Mouse (Mus musculus) heart, postnatal 14 days (tissue): ENCODE data around the gene Gpr39. TPM values are rescaled to one million over a fixed set of nuclear protein-coding genes. Genes with fewer than 3 reads are reported as not detected.
"Not testable (repeated sequence)": the region's sequence is repeated elsewhere in the genome, so short reads cannot be mapped to it uniquely, and the experiment has no call there.

ENCODE experiments used
- DNase-seq, 2 experiments: peaks; one replicate each; pipeline ENCODE4 v3.0.0; 2021 to 2022
- intact Hi-C: fragments of 180-260 bp; cut with DNase I; formaldehyde crosslinking; loops from one replicate; pipeline ENCODE4 v1.15.1; 2025
- long read RNA-seq, 2 experiments: library from polyadenylated mRNA; stranded (forward); transcript quantifications; one replicate each; pipeline ENCODE4 v2.0.0; 2021
- total RNA-seq, 2 experiments: library from RNA; stranded (reverse); gene quantifications; 2 replicates each; pipeline ENCODE4 v1.2.3; 2021

Gene Gpr39
- 1 to 10 TPM in 1 of 2 experiments, under 1 TPM in 1; 0.46 to 1.1 TPM for total RNA-seq
- long read RNA-seq, experiment 1, partial matches to known transcripts: 0 of 1 reads
- long read RNA-seq, experiment 1, other reads (novel, unspliced or antisense): 0 of 1 reads
- long read RNA-seq, experiment 2: 0 reads

DNA sequence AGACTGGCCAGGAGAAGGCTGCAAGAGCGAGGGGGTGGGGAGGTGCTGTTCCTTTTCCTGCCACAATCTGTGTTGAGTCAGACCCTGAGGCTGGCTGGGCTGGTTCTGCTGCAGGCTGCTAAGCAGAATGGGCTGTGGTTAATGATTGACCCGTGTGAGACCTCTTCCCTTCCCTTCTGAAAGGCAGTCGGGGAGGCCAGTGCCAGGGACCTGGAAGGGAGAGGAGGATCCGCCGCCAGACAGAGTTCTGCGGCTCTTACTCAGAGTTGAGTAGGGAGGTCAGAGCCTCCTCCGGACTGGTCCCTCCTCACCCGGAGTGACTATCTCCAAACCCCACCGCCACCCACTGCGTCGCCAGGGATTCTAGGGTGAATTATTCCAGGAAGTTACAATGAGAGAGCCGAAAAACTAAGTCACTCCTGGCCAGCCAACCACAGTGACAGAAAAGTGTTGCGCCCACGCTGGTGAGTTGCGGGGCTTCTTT, at the start of gene Gpr39:
TSS of gene Gpr39 (plus strand) at position 206 of the 484 bp plus-strand sequence.
- intact Hi-C loops: no loop called here
- DNase-seq: peak; percentile 46 to 57

DNA sequence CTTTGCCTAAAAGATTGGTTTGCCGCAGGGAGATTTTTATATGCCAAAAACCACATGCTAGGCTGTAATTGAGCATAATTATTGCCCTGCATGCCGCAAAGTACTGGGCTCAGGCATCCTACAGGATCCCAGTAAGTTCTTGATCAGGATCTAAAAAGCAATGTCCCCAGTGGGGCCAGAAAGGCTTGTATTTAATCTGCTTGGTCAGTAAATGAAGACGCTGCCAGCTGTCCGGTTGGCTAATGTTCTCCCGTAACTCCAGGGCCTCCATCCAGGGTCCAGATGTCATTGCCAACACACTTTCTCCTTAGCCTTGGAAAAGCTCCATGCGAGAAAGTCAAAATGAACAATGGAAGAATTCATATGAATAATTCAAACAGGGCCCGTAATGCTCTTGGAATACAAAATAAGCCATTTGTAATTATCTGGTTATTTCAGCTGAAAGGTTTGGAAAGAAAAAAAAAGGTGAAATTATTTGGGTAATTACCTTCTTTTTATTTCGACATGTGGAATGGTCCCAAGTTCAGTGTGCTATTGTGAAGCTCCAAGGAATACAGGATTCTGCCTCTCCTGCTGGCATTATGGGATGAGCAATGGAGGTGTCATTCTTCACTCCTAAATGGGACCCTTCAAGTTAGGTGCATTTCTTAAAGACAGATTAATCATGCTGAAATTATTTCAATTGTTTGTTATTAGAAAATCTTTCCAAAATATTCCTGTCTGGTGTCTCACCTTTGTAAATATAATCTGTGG, 37.1 kb upstream of the Gpr39 start:
- DNase-seq: peak in 1 of 2 experiments; percentile 21

DNA sequence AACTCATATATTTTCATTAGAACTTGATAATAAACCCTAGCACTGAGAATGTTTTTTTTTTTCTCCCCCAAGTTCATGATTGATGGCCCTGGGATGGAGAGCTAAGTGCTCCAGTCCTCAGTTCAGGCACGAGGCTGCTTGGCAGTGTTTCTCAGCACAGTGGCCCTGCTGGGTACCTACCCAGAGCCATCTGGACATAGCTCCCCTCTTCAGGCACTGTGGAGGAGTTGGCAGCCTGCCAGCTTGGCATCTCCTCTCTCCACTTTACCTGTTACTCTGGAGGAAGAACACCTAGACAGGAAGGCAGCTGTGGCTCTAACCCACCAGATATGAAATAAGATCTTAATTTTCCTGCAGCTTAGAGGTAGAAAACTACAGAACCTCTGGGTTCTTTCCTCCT, 33.2 kb upstream of the Gpr39 start:
- DNase-seq: no peak
- intact Hi-C loops: no loop called here

More for the DNA sequence above, 37.1 kb upstream of the Gpr39 start:
- intact Hi-C loops: no loop called here

DNA sequence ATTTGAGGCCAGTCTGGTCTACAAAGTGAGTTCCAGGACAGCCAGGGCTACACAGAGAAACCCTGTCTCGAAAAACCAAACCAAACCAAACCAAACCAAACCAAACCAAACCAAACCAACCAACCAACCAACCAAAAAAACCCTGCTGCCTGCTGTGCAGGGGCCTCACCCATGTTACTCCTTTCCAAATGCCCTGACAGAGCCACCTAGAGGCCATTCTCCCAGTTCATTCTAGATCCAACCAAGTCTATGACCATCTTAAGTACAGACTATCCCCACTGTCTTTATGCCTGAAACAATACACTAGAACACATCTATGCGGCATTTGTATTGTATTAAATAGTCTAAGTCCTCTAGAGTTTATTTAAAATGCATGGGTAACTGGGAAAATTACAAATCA, 30.0 kb upstream of the Gpr39 start:
- DNase-seq, intact Hi-C loops: not testable (repeated sequence)

DNA sequence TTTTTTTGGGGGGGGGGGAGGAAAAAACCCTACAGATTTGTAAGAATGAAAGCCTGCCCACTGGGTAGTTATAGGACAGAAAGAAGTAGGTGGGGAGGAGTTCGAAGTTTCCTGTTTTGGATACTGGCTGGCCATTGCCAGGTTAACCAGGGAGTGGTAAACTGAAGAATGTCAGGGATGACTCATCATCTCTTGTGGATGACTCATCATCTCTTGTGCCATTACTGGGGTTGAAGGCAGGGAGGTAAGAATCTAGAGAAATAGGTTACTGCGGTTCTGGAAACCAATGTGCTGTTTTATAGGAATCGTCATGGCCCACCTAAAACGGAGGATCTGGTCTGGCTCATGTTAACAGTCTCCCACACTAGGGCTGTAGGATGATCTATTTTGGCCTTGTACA, 28.8 kb upstream of the Gpr39 start:
- intact Hi-C loops: no loop called here
- no peak for DNase-seq

DNA sequence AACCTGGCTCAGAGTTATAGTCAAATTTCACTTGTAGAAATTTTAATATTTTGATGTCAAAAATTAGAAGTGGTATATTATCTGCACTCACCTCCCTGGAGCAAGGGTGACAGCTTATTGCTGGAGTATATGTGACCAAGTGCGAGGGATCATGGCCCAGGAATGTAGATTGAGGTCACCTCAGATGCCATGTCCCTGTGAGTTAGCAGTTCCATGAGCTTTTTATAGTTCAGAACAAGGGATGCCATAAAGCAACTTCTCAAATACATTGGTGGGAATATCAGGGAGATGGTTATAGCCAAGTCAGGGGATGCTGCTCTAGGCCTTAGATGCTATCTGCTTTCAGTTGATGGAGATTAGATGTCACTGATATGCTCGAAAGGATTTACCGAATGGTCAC, 27.7 kb upstream of the Gpr39 start:
- intact Hi-C loops: no loop called here
- DNase-seq: no peak

DNA sequence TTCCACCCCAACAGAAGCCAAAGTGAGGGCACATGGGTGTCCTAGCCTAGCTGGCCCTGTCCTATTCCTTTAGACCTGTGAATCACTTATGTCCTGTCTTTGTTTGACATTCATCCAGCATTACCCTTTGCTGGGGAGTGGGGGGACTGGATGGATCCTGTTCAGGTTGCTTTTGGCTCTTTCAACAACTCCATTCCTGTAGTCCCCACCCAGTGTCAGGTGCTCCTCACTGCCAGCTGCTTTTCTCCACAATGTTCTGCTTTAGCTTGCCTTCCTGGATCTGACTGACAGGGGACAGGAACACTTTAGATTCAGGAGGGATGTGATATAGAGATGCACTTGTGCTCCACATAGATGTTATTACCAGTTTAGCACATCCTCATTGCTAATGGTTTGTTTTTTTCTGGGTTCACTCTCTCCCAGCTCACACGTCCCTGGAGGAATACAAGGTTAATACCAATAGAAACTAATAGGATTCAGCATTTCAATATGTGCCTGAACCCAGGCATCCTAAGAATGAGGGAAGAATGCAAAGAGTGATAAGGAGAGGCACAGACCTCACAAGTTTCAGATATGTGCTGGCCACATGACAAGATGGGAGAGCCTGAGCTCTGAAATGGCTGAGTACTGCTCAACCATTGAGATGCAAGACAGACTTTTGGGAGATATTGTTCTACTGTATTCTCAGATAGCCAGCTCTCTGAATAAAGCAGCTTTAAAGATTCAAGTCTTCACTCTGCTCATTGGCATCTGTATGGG, 23.8 kb upstream of the Gpr39 start:
- intact Hi-C loops: no loop called here

DNA sequence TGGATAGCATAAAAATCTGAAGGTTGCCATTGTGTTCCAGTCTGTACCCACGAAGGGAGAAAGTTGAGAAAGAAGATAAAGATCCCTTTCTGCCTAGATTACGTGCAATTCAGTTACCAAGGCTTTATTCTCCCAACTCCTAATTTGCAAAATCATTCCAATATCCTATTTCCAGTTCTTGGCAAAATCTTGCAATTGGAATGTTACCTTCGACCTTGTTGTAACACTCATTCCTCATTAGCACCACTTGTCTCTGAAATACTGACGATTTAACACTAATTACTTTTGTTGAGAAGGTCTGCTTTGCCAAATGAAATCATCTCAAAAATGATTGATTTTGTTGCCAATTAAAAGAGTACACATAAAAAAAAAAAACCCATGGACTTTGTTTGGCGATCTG, 19.4 kb upstream of the Gpr39 start:
- no peak for DNase-seq
- intact Hi-C loops: no loop called here

More for the DNA sequence above, 23.8 kb upstream of the Gpr39 start:
- DNase-seq: no peak

DNA sequence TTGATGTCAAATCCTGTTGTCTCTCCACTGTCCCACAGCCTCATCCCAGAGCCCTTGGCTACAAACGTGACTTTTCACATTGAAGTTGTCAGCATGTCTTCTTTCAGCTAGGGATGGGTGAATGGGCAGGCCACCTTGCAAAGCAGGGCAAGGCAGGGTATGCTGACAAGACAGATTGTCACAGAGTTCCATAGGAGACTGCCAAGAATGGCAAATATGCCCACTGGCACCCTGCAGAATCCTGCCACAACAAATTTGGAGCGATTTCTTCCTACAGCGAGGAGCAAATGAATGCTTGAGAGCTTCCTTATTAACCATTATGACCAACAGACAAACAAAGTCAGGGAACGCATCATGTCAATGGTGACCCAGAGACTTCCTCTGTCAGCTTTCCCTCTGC, 16.6 kb upstream of the Gpr39 start:
- peak in 1 of 2 experiments; percentile 47 for DNase-seq

DNA sequence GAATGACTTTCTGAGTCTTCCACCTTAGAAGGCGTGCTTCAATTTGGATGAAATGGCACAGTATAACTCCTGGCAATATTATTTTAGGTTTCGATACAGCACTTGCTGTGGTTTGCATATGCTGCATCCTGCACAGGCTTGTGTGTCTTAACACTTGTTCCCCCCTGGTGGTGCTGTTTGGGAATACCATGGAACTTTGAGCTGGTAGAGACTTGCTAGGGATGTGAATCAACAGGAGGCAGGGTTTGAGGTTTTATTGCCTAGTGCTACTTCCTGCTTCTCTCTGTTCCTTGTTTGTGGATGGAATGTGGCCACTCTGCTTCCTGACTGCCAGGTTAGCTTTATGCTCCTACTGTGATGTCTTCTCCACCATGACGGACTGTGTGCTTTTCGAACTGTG, 15.9 kb upstream of the Gpr39 start:
- intact Hi-C loops: no loop called here
- DNase-seq: no peak

More for the DNA sequence above, 16.6 kb upstream of the Gpr39 start:
- intact Hi-C loops: no loop called here

DNA sequence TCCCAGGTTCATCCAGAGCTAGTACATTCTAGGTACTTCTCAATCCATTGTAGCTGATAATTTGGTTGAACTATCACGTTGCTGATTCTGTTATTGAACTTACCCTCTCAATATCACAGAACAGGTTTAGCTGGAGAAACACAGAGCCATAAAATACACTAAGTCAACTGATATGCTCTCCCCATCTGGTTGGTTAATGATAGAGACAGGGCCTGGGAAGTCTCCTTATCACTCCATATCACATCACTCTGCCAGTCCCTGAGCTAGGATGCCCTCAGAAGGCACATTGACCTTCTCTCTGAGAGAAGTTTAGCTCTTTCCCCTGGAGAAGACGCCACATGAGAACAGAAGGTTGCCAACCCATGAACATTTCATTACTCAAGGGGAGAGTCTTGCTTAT, 14.7 kb upstream of the Gpr39 start:
- intact Hi-C loops: no loop called here
- DNase-seq: no peak

DNA sequence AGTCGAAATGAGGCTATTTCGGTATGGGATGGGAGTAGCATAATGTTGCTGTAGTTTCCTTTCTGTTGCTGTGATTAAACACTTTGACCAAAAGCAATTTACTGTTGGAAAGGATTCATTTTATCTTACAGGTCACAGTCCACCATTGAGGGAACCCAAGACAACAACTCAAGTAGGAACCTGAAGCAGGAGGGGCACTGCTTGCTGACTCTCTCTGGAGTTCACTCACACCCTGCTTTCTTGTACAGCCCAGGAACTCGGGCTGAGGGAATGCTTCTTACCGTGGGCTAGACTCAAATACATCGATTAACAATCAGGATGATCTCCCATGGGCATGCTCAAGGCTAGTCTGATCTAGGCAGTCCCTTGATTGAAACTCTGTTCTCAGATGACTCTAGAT, 14.1 kb upstream of the Gpr39 start:
- no peak for DNase-seq
- intact Hi-C loops: no loop called here

DNA sequence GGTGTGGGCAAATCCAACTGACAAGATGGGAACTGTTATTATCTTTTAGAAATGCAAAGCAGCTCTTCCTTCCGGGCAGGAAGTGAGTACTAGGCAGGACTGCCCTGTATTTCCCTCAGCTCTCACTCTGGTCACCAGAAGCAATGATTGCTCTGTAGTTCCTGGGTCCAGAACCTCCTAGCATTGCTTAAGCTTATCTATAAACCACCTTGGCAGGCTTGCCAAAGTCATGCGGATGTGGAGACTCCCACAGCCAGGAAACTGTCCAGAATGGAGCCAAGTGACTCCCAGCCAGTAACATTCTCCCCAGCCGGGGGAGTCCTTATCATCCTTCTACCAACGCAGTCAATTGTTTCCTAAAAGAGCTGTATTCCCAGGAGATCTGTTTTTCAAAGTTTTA, 13.7 kb upstream of the Gpr39 start:
- intact Hi-C loops: no loop called here
- DNase-seq: peak; percentile 67 to 80

DNA sequence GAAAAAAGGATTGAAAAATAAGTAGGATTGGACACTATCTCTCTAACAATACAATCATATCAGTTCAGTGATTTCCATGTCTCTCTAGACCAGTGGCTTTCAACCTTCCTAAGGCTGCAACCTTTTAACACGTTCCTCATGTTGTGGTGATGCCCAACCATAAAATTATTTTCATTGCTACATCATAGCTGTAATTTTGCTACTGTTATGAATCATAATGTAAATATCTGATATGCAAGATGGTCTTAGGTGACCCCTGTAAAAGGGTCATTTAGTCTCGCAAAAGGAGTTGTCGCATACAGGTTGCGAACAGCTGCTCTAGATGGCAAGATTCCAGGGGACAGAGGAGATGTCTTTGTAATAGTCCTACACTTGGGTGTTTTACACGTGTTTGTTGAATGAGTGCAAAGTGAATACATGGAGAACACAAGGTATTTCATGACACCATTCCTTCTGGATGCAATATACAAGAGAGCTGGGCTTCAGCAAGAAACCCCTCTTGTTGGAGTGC, 11.6 kb upstream of the Gpr39 start:
- DNase-seq: no peak
- intact Hi-C loops: loop anchor here (5.0 kb wide), 1 partner anchor 58 kb away; no protein-coding TSS in a partner anchor

DNA sequence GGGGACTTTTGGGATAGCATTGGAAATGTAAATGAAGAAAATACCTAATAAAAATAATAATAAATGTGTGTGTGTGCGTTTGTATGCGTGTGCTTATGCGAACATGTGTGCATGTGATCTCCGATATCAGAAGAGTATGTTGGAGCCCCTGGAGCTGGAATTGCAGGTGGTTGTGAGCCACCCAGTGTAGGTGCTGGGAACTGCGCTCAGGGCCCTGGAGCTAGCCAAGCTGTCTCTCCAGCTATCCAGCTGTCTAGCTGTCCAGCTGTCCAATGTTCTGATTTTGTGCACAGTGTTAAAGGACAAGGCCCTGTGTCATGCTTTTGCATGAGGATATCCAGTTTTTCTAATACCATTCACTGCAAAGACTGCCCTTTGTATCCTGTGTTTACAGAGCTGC, 7.8 kb upstream of the Gpr39 start:
- DNase-seq: peak in 1 of 2 experiments; percentile 31
- intact Hi-C loops: loop anchor here (5.0 kb wide), 1 partner anchor 62 kb away; no protein-coding TSS in a partner anchor

DNA sequence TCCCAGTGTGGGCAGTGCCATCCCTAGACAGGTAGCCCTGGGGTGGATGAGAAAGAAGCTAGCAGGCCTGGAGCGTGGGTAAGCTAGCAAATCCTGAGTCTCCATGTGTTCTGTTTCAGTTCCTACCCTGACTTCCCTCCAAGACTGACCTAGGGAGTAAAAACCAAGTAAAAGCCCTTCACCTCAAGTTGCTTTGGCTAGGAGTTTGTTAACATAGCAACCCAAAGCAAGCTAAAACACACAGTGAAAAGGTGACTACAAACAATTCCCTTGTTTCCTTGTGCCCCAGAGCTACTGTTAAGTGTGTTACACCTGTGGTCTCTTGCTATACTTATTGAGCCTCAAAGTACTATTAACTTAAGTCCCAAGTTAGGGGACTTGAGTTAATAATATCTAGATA, 1.6 kb upstream of the Gpr39 start:
- no peak for DNase-seq
- intact Hi-C loops: no loop called here

DNA sequence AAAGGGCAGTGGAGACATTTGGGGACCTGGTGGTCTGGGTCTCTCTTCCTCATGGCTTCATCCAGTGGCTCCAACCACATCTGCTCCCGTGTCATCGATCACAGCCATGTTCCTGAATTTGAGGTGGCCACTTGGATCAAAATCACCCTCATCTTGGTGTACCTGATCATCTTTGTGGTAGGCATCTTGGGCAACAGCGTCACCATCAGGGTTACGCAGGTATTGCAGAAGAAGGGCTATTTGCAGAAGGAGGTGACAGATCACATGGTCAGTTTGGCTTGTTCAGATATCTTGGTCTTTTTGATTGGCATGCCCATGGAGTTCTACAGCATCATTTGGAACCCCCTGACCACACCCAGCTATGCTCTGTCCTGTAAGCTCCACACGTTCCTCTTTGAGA, 491 bp downstream of the Gpr39 start:
- intact Hi-C loops: no loop called here
- no peak for DNase-seq

DNA sequence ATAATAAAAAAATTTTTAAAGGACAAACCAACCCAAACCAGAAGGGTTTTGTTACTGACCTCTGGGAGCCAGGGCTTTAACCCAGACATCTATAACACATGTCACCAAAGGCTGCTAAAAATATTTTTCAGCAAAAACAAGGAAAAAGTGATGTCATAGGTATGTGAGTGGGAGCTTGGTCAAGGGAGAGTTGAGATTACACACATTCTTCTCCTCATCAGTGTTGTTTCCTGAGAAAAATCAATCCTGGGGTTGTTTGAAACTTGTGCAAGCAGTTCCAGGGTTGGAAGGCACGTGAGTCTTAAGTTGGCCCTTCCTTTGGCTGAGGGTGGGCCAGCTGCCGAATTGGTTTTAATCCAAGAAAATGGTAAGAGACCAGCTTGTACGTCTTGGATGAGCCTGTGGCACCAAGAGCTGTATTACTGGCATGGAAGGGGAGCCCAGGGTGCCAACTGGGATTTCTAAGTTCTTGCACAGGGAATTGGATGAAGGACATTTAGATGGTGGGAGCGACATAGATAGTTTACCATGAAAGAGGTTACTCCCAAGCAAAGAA, 2.8 kb downstream of the Gpr39 start:
- peak in 1 of 2 experiments; percentile 40 for DNase-seq
- intact Hi-C loops: no loop called here

DNA sequence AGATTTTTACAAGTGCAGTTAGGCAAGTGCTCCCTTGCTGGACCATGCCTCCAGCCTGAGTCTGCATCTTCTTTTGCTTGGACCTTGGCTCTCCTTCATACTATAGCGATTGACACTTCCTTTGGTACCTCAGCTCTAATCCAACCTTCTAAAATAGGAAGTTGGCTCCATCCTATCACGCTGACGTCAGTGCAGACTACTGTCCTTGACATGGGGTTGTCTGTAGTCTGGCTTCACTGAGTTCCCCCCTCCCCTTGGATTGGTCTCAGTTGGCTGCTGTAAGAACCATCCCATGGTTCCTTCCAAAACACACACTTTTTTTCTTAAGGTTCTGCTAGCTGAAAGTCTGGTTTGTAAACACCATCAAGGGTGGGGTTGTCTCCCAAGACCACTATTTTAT, 7.6 kb downstream of the Gpr39 start:
- DNase-seq: no peak
- intact Hi-C loops: no loop called here

DNA sequence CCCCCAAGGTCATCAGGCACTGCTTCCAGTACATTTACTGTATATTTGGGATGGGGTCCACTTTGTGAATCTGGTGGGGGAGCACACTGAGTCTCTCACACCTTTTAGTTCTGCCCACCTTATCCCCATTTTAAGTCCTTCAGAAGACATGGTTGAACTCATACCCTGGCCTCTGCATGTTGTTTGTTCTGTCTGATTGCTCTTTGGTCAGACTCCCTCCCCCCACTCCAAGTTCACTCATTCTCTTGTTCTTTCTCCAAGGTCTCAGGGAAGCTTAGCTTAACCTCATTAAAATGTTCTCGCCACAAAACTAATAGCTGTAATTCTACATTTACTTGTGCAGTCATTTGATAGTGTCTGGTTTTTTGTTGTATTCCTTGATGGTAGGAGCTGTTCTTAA, 8.5 kb downstream of the Gpr39 start:
- DNase-seq: no peak
- intact Hi-C loops: no loop called here
